Mouse (Mus musculus) heart, embryonic 10.5 days (tissue): ENCODE measurements around the gene Fam19a5. TPM values are rescaled to one million over a fixed set of nuclear protein-coding genes. Genes with fewer than 3 reads are reported as not detected.

Experiments used
- DNase-seq: peaks from one replicate; pipeline ENCODE4 v3.0.0-alpha.2; 2017; ENCODE audit warnings: low spot score
- H3K27ac ChIP-seq: fragments of 300-500 bp; sonication (generic); 2 replicates; pipeline ENCODE4 v1.5.1; 2016; ENCODE audit warnings: mild to moderate bottlenecking
- H3K27me3 ChIP-seq: fragments of 300-500 bp; sonication (generic); 2 replicates; pipeline ENCODE4 v1.6.1; 2016; ENCODE audit warnings: mild to moderate bottlenecking; ENCODE audit not compliant: poor library complexity, insufficient read depth, severe bottlenecking
- H3K36me3 ChIP-seq: fragments of 300-500 bp; sonication (generic); 2 replicates; pipeline ENCODE4 v1.6.1; 2016; ENCODE audit warnings: mild to moderate bottlenecking, moderate library complexity
- H3K4me1 ChIP-seq: fragments of 300-500 bp; sonication (generic); 2 replicates; pipeline ENCODE4 v1.6.1; 2016; ENCODE audit warnings: mild to moderate bottlenecking
- H3K4me3 ChIP-seq: fragments of 300-500 bp; sonication (generic); 2 replicates; pipeline ENCODE4 v1.5.1; 2016; ENCODE audit warnings: mild to moderate bottlenecking, moderate library complexity
- H3K9me3 ChIP-seq: fragments of 300-500 bp; sonication (generic); 2 replicates; pipeline ENCODE4 v1.6.1; 2016; ENCODE audit warnings: mild to moderate bottlenecking, moderate library complexity
- WGBS: fragments of 180-500 bp; shearing (Covaris S2); methylation state at CpG from one replicate; pipeline ENCODE4 v1.1.7; 2016; 5-methylcytosine and 5-hydroxymethylcytosine counted together
- polyA plus RNA-seq: library from polyadenylated mRNA; unstranded; fragments of >200 nt; fragmentation: Nextera tagmentation; extraction: Ambion mirVana; gene quantifications from 2 replicates; pipeline ENCODE4 v1.2.1, GENCODE M21; 2016

Gene Fam19a5
- polyA plus RNA-seq, 1 experiment from 2014 or later: 1.7 TPM

DNA sequence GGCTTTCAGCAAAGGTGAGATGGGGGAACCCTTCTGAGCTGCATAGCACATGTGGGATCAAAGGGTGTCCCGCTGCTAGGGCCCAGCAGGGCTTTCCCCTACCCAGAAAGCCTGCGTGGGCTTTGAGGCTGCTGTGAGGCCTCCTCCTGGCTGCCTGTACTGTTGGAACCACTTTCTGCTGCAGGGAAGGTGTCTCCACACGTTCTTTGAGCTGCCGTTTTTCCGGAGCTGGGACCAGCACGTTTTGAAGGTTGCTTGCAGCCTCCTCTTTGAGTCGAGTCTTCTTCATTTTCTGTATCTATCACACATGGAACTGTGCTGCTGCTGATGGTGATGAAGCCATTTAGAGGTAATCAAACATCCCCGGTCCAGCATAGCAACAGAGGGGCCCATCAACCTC, 7.5 kb downstream of the Fam19a5 start:
- DNase-seq: no peak
- H3K4me1 ChIP-seq: peaks cover 13% of the 10 kb centered on the region
- WGBS: 29% methylated on average over 8 of the region's 8 CpGs

DNA sequence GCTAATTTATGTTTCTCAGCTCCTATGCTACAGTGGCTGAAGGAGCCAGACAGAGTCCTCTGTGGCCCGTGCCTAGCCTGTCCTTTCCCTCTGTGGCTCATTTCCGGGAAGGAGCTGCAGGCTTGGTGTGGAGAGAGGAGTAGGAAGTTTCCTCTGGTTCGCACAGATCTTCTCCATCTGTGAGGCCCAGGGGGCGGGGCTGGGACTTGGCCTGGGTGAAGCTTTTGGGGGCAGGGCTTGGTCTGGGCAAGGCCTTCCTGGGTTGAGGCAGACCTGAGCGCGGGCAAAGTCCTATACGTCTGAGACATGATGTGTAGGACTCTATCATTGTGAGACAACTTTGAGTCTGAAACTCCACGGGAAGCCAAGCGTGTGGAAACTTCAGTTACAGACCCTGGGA, 11.7 kb downstream of the Fam19a5 start:
- Histone ChIP-seq H3K27ac (no peak overlapping the region), H3K4me3 (no peak overlapping the region), H3K36me3 (no peaks in the 10 kb centered on the region), H3K27me3 (peaks cover 21% of the 10 kb centered on the region), H3K9me3 (no peaks in the 10 kb centered on the region), H3K4me1 (no peaks in the 10 kb centered on the region)
- DNase-seq: no peak
- 67% methylated on average over 9 of the region's 9 CpGs for WGBS

More for the DNA sequence above, 7.5 kb downstream of the Fam19a5 start:
- H3K27me3 ChIP-seq: peaks cover 62% of the 10 kb centered on the region
- no peak overlapping the region for H3K4me3 ChIP-seq
- no peaks in the 10 kb centered on the region for H3K9me3 ChIP-seq
- H3K27ac ChIP-seq: no peak overlapping the region
- H3K36me3 ChIP-seq: no peaks in the 10 kb centered on the region

DNA sequence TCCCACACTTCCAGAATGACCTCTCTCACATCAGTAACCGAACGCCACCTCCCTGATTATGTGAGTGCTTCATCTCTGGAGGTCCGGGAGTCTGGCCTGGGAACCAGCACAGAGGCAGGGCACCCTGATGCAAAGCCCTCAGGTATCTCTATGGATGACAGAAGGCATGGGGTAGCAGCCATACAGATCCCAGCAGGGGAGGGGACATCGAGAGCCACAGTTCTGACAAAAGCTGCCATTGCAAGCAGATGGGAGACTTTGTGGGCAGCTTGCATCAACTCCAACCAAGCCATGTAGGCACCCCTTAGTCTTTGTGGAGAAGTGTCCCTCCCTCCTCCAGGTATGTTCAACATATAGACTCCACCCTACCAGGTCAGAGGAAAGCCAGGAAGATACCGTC, 20.2 kb downstream of the Fam19a5 start:
- Histone ChIP-seq H3K27ac (no peak overlapping the region), H3K4me3 (no peak overlapping the region), H3K27me3 (no peaks in the 10 kb centered on the region), H3K9me3 (no peaks in the 10 kb centered on the region), H3K36me3 (no peaks in the 10 kb centered on the region), H3K4me1 (peaks cover 5% of the 10 kb centered on the region; the same call in 1 of the 2 replicates)
- WGBS: 83% methylated on average over 5 of the region's 5 CpGs
- no peak for DNase-seq

DNA sequence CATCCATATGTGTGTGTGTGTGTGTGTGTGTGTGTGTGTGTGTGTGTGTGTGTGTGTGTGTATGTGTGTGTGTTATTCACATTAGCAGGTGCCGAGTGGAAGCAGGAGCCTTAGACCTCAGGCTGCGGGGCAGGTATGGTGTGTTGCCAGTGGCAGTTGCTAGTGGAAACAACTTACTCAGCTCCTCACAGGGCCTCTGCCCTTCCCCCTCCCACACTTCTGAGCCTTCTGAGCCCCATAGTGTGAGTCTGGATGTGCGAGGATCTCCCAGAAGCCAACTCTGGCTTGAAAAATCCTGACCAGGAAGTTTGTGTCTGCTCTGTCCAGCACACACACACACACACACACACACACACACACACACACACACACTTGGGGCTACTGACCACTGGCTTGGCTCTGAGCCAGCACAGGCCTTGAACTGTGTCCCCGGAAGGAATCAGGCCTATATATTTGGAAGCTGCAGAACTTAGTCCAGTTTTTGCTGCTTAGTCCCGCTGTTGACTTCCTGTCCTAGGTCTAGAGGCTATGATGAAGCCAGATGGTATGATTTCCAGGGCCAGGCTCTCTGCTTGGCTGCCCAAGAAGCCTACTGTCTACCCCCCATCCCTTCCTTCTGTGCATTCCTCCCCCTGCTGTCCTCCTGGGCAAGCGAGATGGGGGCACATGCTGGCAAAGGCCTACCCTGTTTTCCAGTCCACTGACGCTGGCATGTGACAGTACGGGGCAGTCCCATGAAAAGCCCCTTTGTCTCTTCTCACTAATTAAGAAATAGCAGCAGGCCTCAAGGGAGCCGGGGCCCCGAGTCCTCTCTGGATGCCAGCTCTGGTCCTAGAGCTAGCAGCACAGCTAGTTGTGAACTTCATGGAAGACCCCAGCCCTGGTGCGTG, 22.2 kb downstream of the Fam19a5 start:
- Histone ChIP-seq H3K27me3 (no peaks in the 10 kb centered on the region), H3K27ac (no peak overlapping the region), H3K9me3 (no peaks in the 10 kb centered on the region), H3K36me3 (no peaks in the 10 kb centered on the region), H3K4me1 (peaks cover 5% of the 10 kb centered on the region; the same call in 1 of the 2 replicates), H3K4me3 (no peak overlapping the region)
- 75% methylated on average over 10 of the region's 11 CpGs for WGBS
- no peak for DNase-seq

DNA sequence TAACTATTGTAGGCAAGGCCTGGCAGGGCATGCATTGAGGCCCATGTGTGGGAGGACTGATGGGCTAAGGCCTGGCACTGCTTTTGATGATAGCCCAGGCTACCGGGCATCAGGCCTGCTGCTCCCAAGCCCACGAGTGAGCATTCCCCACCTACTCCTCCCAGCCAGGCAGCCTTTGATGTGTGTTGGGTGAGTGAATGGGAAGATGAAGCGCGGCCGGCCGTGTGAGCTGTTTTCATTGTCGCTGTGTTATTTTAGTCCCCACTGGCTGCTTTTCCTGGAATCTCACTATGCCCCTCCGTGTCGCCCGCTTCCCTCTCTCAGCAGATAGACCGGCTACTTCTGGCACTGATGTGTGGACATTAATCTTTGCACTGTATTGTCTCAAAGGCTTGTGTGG, 26.1 kb downstream of the Fam19a5 start:
- Histone ChIP-seq H3K36me3 (no peaks in the 10 kb centered on the region), H3K4me1 (peaks cover 5% of the 10 kb centered on the region; the same call in 1 of the 2 replicates), H3K4me3 (no peak overlapping the region), H3K27me3 (no peaks in the 10 kb centered on the region), H3K9me3 (no peaks in the 10 kb centered on the region), H3K27ac (no peak overlapping the region)
- 74% methylated on average over 11 of the region's 11 CpGs for WGBS
- DNase-seq: no peak

DNA sequence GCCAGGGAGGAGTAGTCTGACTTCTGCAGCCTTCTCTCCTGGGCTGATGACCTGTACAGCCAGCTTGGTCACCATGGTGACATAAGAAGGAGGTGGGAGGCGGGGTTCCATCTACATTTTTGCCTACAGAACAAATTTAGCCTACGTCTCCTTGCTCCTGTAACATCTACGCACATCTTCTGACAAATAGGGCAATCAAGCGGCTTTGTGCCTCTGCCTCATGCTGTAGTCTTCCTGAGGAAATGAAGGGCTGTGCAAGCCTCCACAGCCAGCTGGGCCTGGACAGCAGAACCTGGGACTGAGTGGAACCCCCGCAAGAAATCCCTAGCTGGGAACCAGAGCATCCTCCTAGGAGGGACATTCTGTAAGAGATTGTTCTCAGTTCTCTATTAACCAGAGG, 35.8 kb downstream of the Fam19a5 start:
- Histone ChIP-seq H3K4me1 (no peaks in the 10 kb centered on the region), H3K9me3 (no peaks in the 10 kb centered on the region), H3K27ac (no peak overlapping the region), H3K36me3 (no peaks in the 10 kb centered on the region), H3K4me3 (no peak overlapping the region), H3K27me3 (peaks cover 4% of the 10 kb centered on the region; the same call in 1 of the 2 replicates)
- no peak for DNase-seq
- 79% methylated on average over 5 of the region's 5 CpGs for WGBS

DNA sequence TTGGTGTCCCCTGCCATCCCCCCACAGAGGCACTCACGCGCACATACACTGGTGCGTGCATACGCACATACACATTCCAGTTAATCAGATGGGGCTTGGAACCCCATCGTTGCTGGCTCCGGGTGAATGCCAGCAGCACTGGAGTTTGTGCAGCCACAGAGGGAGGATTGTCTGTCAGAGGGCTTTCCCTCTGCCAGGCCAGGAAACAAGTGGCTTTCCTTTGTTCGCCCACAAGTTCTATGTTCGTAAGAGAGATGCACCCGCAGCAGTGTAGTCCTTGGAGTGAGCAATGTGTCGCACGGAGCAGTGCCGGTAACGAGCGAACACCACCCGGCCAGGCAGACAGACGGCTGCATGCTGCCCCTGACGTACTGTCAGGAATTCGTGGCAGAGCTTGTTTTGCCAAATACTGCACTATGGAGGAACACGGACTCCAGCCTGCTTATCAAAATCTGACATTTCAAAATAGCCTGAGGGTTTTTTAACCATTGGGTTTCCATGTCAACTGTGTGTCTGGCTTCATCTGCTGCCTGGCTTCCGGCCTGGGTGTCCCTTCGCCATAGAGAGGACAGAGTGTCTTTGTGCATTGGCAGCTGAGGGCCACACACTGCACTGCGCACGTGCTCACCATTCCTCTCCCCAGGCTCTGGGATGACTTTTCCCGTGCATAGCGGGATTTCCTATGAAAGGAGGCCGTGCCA, 40.0 kb downstream of the Fam19a5 start:
- Histone ChIP-seq H3K9me3 (no peaks in the 10 kb centered on the region), H3K27me3 (peaks cover 4% of the 10 kb centered on the region; the same call in 1 of the 2 replicates), H3K4me3 (no peak overlapping the region), H3K4me1 (no peaks in the 10 kb centered on the region), H3K36me3 (no peaks in the 10 kb centered on the region), H3K27ac (no peak overlapping the region)
- 81% methylated on average over 26 of the region's 26 CpGs for WGBS
- DNase-seq: no peak

DNA sequence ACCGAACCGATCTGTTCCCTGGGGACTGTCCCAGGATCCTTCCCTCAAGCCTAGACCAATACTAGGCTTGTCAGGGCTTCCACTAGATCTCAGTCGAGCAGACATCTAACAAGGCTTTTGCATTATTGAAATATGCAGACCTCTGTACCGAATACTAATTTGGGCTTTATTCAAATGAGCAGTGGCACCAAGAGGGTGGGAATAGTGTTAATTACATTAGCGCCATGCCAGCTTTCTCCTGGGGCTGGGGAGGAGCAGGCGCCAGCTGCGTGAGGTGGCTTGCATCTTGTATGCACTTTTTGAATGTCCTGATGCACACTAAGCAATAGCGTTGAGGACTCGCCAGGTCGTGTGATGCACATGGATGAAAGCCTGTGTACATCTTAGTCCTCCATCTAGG, 46.9 kb downstream of the Fam19a5 start:
- 87% methylated on average over 10 of the region's 10 CpGs for WGBS

DNA sequence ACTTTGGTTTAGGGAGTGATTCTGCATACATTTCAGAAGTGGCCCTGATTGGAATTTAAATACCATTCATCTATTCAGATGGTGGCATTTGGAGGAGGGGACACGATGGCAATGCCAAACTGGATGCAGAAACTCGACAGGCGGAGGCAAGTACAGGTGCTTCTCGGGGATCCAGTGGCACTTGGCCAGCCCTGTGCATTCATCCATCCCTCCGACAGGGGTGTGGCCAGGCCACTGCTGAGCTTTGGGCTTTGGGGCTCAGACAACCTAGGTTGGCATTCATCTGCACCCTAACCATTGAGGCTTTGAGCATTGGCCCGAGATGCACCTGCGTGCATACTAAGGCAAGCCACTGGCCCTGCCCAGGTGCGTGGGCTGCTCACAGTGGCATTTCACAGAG, 52.6 kb downstream of the Fam19a5 start:
- Histone ChIP-seq H3K36me3 (no peaks in the 10 kb centered on the region), H3K27me3 (no peaks in the 10 kb centered on the region), H3K27ac (no peak overlapping the region), H3K9me3 (no peaks in the 10 kb centered on the region), H3K4me3 (no peak overlapping the region), H3K4me1 (no peaks in the 10 kb centered on the region)
- 86% methylated on average over 8 of the region's 8 CpGs for WGBS
- DNase-seq: no peak

More for the DNA sequence above, 46.9 kb downstream of the Fam19a5 start:
- no peaks in the 10 kb centered on the region for H3K27me3 ChIP-seq
- H3K4me1 ChIP-seq: no peaks in the 10 kb centered on the region
- no peak overlapping the region for H3K27ac ChIP-seq
- no peaks in the 10 kb centered on the region for H3K36me3 ChIP-seq
- no peak overlapping the region for H3K4me3 ChIP-seq
- DNase-seq: no peak
- no peaks in the 10 kb centered on the region for H3K9me3 ChIP-seq

DNA sequence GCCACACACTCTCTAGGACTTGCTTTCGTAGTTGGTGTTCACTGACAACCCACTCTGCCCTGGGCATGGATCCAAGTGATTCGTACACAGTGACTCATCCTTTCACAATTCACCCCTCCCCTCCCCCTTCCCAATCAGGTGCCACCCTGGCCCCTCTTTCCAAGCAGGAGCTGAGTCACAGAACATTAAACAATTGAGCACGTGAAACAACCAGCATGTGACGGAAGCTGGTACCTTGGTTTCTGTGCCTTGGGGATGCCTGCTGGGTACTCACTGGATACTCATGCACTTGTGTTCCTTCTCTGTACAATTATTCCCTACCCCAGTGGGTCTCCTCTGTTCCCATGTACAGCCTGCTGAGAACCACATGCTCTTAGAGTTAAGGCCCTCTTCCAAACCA, 53.0 kb downstream of the Fam19a5 start:
- Histone ChIP-seq H3K4me1 (no peaks in the 10 kb centered on the region), H3K27ac (no peak overlapping the region), H3K9me3 (no peaks in the 10 kb centered on the region), H3K4me3 (no peak overlapping the region), H3K36me3 (no peaks in the 10 kb centered on the region), H3K27me3 (no peaks in the 10 kb centered on the region)
- 78% methylated on average over 4 of the region's 4 CpGs for WGBS
- DNase-seq: no peak

DNA sequence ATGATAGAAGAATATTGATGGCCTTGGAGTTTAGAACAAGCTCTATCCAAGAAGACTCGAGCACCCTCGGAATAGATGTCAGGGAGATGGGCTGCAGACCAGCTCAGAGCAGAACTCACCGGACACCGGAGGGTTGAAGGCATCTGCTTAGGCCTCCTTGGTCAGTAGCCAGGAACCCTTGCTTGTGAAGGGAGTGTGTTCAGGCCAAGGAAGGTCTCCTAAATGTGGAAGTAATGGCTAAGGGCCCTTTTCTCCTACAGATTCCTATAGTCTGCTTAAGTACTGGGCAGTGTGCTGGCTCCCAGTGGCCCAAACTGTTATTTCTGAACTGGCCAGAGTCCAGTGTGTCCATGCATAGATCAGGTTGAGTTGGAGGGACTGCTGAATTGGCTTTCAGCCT, 53.7 kb downstream of the Fam19a5 start:
- DNase-seq: no peak
- Histone ChIP-seq H3K27ac (no peak overlapping the region), H3K9me3 (no peaks in the 10 kb centered on the region), H3K27me3 (0 out of 2 replicates have a peak, but pooled peaks cover 3% of the 10 kb centered on the region), H3K4me1 (no peaks in the 10 kb centered on the region), H3K4me3 (no peak overlapping the region), H3K36me3 (no peaks in the 10 kb centered on the region)
- WGBS: 88% methylated on average over 4 of the region's 4 CpGs

DNA sequence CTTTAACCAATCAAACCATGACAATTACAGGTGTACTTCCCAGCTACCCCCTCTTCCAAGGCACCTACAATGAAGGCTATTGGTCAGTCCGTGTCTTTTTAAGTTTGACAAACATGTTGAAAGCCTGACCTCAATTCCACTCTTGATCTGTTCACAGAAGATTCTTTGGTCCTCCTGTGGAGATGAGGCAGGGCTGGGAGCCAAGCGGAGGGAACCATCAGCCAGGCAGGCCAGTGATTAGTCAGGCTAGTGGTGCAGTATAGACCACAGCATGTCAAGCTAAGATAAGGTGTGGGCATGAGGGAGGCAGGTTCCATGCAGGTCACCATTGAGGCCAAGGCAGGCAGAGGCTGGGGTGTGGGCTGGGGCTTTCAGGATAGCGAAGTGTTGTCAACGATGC, 54.5 kb downstream of the Fam19a5 start:
- H3K27me3 ChIP-seq: 0 out of 2 replicates have a peak, but pooled peaks cover 5% of the 10 kb centered on the region
- no peak overlapping the region for H3K4me3 ChIP-seq
- H3K4me1 ChIP-seq: no peaks in the 10 kb centered on the region
- WGBS: 84% methylated on average over 4 of the region's 4 CpGs
- H3K9me3 ChIP-seq: no peaks in the 10 kb centered on the region
- H3K27ac ChIP-seq: no peak overlapping the region
- no peaks in the 10 kb centered on the region for H3K36me3 ChIP-seq
- DNase-seq: no peak

DNA sequence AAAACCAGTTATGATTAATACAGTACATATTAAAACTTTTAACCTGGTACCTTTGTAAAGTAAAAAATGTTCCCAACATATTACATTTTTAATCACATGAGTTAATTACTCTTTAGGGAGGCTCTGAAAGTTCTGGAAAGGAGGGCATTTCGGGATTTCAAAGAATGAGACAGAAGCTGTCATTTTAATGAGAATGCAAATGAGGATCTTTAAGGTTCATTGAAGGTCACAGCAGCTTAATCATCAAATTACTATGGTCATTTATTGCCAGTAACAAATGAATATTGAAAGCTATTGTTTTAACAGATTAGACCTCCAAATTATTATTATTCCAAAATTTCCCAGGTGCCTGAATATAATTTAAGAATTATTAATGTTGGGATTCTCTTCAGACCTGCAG, 59.2 kb downstream of the Fam19a5 start:
- 81% methylated on average over 1 of the region's 1 CpGs for WGBS
- Histone ChIP-seq H3K36me3 (no peaks in the 10 kb centered on the region), H3K4me1 (no peaks in the 10 kb centered on the region), H3K4me3 (no peak overlapping the region), H3K27ac (no peak overlapping the region), H3K9me3 (no peaks in the 10 kb centered on the region), H3K27me3 (0 out of 2 replicates have a peak, but pooled peaks cover 12% of the 10 kb centered on the region)
- DNase-seq: no peak
